Mouse (Mus musculus) small intestine, adult 2 months (tissue): Measurements from ENCODE around the gene Gpr146.

Experiments
- CTCF ChIP-seq: fragments of 200-500 bp; IDR thresholded peaks from 2 replicates; pipeline ENCODE4 v1.5.1; 2012; ENCODE audit warnings: low read depth, mild to moderate bottlenecking, control low read depth, inconsistent platforms, low read length, moderate library complexity, mixed read lengths; ENCODE audit not compliant: insufficient replicate concordance, insufficient read length; ENCODE audit errors: extremely low read depth
- POLR2A ChIP-seq: fragments of 200-500 bp; IDR thresholded peaks from 2 replicates; pipeline ENCODE4 v1.6.1; 2012; ENCODE audit warnings: low read depth, mild to moderate bottlenecking, control low read depth, inconsistent platforms, low read length, moderate library complexity

DNA sequence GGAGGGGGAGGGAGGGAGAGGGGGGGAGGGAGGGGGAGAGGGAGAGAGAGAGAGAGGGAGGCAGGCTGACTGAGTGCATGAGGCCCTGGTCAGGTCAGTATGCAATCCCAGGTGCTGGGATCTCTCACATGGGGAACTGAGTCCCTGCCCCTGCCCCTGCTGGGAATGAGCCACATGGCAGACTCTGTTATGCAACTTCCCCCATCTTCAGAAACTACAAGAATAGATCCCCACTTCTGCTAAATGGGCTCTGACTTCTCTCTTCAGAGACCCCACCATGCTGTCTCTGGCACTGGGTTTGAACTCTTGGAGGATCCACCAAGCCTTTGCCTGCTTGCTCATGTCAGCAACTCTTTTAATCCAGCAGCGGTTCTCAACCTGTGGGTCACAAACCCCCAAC, 11.7 kb upstream of the Gpr146 start:
- TF ChIP-seq POLR2A: no peak
- no peak for TF ChIP-seq CTCF
